Mouse (Mus musculus) embryonic stem cell, embryonic (primary cell): Measurements from ENCODE around the gene Kdf1.

Source experiments
- CTCF ChIA-PET, 4 experiments: fragments of 300-600 bp in 2 of 4; fragments of 350-600 bp in 2 of 4; sonication (Branson Sonifier 250); formaldehyde crosslinking; loops; one replicate each; lab custom pipeline; 2022; ENCODE audit warnings: inconsistent platforms in 2 of 4; lab: Charles Lee
- POLR2A ChIA-PET, 4 experiments: fragments of 300-600 bp in 2 of 4; fragments of 350-600 bp in 2 of 4; sonication (Branson Sonifier 250); formaldehyde crosslinking; loops; one replicate each; lab custom pipeline; 2022; ENCODE audit warnings: antibody characterized with exemption in 4 of 4, inconsistent platforms in 1 of 4; lab: Charles Lee

Gene Kdf1

GRCm38 (mm10) chr4:133489489-133490245 is 29.1 kb upstream of the Kdf1 start:
- ChIA-PET CTCF (interaction anchor here in 2 of 4 experiments (0.6 kb wide), 2 partner anchors 9 to 479 kb away, joined by 3 read pairs; no protein-coding TSS in a partner anchor), POLR2A (interaction anchor here in 3 of 4 experiments (0.7 to 3.2 kb wide), 3 partner anchors 10 to 169 kb away, joined by 3 to 12 read pairs (median 6); partner anchors contain the start of gene Tent5b (in 2 of the 3))

GRCm38 (mm10) chr4:133491800-133492199 is 27.0 kb upstream of the Kdf1 start:
- ChIA-PET POLR2A (interaction anchor here in 2 of 4 experiments (0.5 to 3.2 kb wide), 6 partner anchors 11 to 138 kb away, joined by 3 to 12 read pairs (median 4); partner anchors contain the start of genes Tent5b (in 2 of the 2) and Wdtc1 (in 1 of the 2)), CTCF (interaction anchor here in 2 of 4 experiments (0.7 to 1.7 kb wide), 3 partner anchors 11 to 43 kb away, joined by 4 to 6 read pairs (median 4); partner anchors contain the start of gene Tent5b (in 2 of the 2))

- POLR2A ChIA-PET: interaction anchor here (0.5 to 4.6 kb wide), 20 partner anchors 9 to 334 kb away, joined by 3 to 49 read pairs (median 4); partner anchors contain the start of genes Tent5b (in 3 of the 4), Gpatch3 (in 1 of the 4), Nudc (in 1 of the 4) and Slc9a1 (in 1 of the 4)
- CTCF ChIA-PET: interaction anchor here (0.6 to 2.6 kb wide), 30 partner anchors 8 to 1502 kb away, joined by 3 to 30 read pairs (median 4); partner anchors contain the start of gene Tent5b (in 3 of the 4)
Observed at GRCm38 (mm10) chr4:133493895-133494294, 24.9 kb upstream of the Kdf1 start.

DNA sequence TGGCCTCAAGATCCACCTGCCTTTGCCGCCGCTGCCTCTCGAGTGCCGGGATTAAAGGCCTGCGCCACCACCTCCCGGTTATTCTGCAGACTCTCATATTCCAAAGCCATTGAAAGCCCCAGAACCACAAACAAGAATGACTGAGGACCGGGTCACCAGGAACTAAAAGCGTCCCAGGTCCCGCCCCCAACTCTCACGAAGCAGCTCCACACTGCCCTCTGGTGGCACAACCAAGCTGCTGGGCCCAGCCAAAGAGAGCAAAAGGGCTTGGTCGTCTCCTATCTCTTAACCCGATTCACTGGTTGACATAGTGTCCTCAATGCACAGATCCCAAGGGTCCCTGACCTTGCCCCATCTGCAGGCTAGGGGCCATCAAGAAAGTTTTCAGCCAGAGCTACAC is 24.3 kb upstream of the Kdf1 start:
- CTCF ChIA-PET: interaction anchor here (0.5 to 2.6 kb wide), 32 partner anchors 9 to 468 kb away, joined by 3 to 30 read pairs (median 4); partner anchors contain the start of gene Tent5b (in 3 of the 4)
- POLR2A ChIA-PET: interaction anchor here (0.5 to 4.6 kb wide), 26 partner anchors 9 to 406 kb away, joined by 3 to 49 read pairs (median 3); partner anchors contain the start of genes Tent5b (in 3 of the 4), Gpatch3 (in 1 of the 4), Nudc (in 1 of the 4) and Slc9a1 (in 1 of the 4)

GRCm38 (mm10) chr4:133494867-133495266 is 23.9 kb upstream of the Kdf1 start:
- ChIA-PET POLR2A (interaction anchor here (0.5 to 4.6 kb wide), 31 partner anchors 8 to 483 kb away, joined by 3 to 49 read pairs (median 3); partner anchors contain the start of genes Tent5b (in 3 of the 4), Gpatch3 (in 1 of the 4), Nudc (in 1 of the 4) and Slc9a1 (in 1 of the 4)), CTCF (interaction anchor here (0.5 to 2.6 kb wide), 32 partner anchors 9 to 611 kb away, joined by 3 to 30 read pairs (median 4); partner anchors contain the start of genes Tent5b (in 3 of the 4) and Stx12 (in 1 of the 4))

DNA sequence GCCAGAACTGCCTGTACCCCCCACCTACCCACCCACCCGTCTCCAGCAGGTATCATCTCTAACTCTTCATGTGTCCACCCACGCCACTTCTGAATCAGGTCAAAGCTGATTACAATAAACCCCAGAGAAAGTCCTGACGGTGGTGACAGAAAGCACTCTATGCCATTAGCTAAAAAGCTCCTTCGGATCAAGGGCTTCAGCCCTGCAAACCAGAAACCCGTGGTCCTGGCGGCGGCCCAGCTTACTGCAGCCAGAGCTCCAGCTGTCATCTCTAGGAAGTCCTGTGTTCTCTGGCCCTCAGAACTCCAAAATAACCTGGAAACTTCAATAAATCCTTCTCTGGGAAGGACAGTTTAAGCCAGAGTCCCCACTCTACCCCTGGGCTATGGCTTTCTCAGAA is 23.1 kb upstream of the Kdf1 start:
- ChIA-PET CTCF (interaction anchor here (0.6 to 3.2 kb wide), 14 partner anchors 11 to 612 kb away, joined by 3 to 30 read pairs (median 4); partner anchors contain the start of genes Tent5b (in 2 of the 4) and Stx12 (in 1 of the 4)), POLR2A (interaction anchor here (0.6 to 4.6 kb wide), 12 partner anchors 11 to 406 kb away, joined by 3 to 49 read pairs (median 3); partner anchors contain the start of gene Tent5b (in 3 of the 4))

DNA sequence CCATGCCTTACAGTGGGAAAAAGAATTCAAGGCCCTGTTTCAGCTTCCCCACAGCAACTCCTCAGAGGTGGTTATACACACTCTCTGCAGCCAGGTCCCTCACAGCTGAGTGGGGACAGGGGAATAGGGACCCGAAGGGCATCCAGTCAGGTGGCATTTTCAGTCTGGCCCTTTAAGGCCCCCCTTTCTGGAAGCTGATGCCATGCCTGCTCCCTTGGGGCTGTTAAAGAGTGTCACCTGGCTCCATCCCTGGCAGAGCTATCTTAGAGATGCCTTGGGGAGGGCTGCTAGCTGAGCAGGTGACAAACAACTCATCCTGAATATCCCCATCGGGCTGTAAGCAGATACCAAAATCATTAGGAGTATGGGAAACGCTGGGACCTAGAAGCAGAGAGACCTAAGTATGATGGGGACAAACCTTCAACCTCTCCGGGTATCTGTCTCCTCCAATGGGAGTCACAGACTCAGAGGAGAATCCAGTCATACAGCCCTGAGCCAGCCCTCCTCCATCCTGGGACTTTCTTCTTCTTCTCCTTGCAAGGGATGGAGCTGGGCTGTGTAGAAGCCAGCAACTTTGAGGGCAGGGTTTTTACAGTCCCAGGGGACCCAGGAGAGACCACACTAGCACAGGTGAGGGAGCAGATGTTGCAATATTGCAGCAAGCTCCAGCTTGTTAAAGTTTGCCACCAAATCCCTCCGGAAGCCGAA is 21.9 kb upstream of the Kdf1 start:
- ChIA-PET POLR2A (interaction anchor here in 3 of 4 experiments (0.8 to 4.6 kb wide), 31 partner anchors 9 to 256 kb away, joined by 3 to 49 read pairs (median 4); partner anchors contain the start of genes Tent5b (in 3 of the 3), Nudc (in 2 of the 3), Gpatch3 (in 1 of the 3) and Kdf1 (in 1 of the 3)), CTCF (interaction anchor here (0.6 to 3.2 kb wide), 12 partner anchors 12 to 540 kb away, joined by 3 to 22 read pairs (median 3); partner anchors contain the start of gene Tent5b (in 3 of the 4))

GRCm38 (mm10) chr4:133497461-133498159 is 21.2 kb upstream of the Kdf1 start:
- POLR2A ChIA-PET: interaction anchor here (0.6 to 4.6 kb wide), 40 partner anchors 9 to 1189 kb away, joined by 3 to 49 read pairs (median 4); partner anchors contain the start of genes Tent5b (in 4 of the 4), Nudc (in 2 of the 4), Wdtc1 (in 2 of the 4) and Gpatch3 (in 1 of the 4)
- CTCF ChIA-PET: interaction anchor here (0.5 to 3.2 kb wide), 20 partner anchors 11 to 764 kb away, joined by 3 to 22 read pairs (median 3); partner anchors contain the start of genes Tent5b (in 3 of the 4) and Zdhhc18 (in 1 of the 4)

- ChIA-PET POLR2A (interaction anchor here (0.6 to 4.6 kb wide), 35 partner anchors 10 to 1190 kb away, joined by 3 to 49 read pairs (median 5); partner anchors contain the start of genes Tent5b (in 4 of the 4), Nudc (in 2 of the 4), Wdtc1 (in 2 of the 4) and Gpatch3 (in 1 of the 4)), CTCF (interaction anchor here (0.6 to 3.2 kb wide), 16 partner anchors 11 to 765 kb away, joined by 3 to 22 read pairs (median 3); partner anchors contain the start of genes Tent5b (in 3 of the 4) and Zdhhc18 (in 1 of the 4))
Observed at GRCm38 (mm10) chr4:133498160-133498724, 20.5 kb upstream of the Kdf1 start, which contains the start of gene Trnp1. Trnp1 (minus strand) TSS chr4:133498550.

GRCm38 (mm10) chr4:133501514-133501913 is 17.2 kb upstream of the Kdf1 start:
- ChIA-PET CTCF (interaction anchor here in 3 of 4 experiments (0.5 to 1.4 kb wide), 7 partner anchors 17 to 394 kb away, joined by 3 to 5 read pairs (median 3); no protein-coding TSS in a partner anchor), POLR2A (interaction anchor here (0.6 to 2.5 kb wide), 12 partner anchors 9 to 339 kb away, joined by 3 to 10 read pairs (median 4); partner anchors contain the start of genes Tent5b (in 2 of the 4), Gpatch3 (in 1 of the 4) and Kdf1 (in 1 of the 4))

- ChIA-PET CTCF (no interaction called here), POLR2A (no interaction called here)
Observed at GRCm38 (mm10) chr4:133504300-133504699, 14.5 kb upstream of the Kdf1 start.

DNA sequence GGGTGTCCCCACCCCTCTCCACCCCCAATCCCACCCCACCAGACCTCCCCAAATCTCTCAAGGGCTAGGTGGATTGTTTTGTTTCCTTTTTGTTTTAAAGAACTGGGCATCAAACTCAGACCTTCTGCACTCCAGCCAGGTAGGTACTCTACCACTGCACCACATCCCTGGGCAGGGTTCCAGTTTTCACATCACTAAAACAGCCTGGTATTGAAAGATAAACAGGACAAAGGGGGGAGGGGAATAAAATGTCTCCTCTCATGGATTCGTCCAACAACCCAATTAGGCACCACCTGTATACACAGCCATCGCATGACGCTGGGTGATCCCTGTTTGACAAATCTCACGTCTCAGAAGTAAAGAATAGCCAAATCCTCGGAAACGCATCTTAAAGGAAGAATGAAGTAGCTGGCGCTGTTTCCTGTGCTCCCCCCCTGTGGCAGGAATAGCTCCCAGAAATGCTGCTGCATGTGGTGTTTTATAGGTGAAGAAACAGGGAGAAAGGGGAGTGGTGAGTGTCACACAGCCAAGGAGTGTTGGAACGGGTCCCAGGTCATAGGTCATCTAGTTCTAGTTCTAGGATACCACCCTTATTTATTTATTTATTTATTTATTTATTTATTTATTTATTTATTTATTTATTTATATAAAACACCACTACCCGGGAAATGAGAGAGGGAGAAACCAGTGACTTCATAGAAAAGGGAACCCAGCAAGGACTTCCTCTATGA is 13.8 kb upstream of the Kdf1 start:
- ChIA-PET CTCF (interaction anchor here in 1 of 4 experiments (2.1 kb wide), 1 partner anchor 25 kb away, joined by 7 read pairs; the partner anchor contains the start of gene Tent5b), POLR2A (interaction anchor here in 1 of 4 experiments (1.8 kb wide), 1 partner anchor 41 kb away, joined by 5 read pairs; the partner anchor contains the start of gene Nudc)

DNA sequence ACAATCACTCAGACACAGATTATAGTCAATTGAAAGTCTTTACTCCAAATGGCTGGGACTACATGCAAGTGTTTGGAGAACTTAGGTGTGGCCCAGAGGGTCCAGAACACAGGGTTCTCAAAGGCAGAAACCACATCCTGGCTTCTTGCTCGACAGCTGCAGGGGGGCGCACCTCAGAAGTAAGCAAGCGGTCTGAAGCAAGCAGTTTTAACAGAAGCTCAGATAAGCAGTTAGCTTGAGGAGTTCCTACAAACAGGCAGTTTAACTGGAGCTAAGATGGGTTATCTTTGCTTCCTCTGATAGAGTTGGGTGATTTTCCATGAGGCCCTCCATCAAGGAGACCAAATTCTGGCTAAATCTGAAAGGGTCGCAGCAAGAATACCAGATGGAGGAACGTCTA is 12.2 kb upstream of the Kdf1 start:
- ChIA-PET POLR2A (interaction anchor here in 3 of 4 experiments (0.6 to 1.8 kb wide), 7 partner anchors 10 to 494 kb away, joined by 3 to 5 read pairs (median 3); partner anchors contain the start of genes Nudc (in 1 of the 3) and Wdtc1 (in 1 of the 3)), CTCF (interaction anchor here in 2 of 4 experiments (0.6 to 2.1 kb wide), 4 partner anchors 12 to 57 kb away, joined by 3 to 7 read pairs (median 4); partner anchors contain the start of genes Kdf1 (in 1 of the 2) and Tent5b (in 1 of the 2))

DNA sequence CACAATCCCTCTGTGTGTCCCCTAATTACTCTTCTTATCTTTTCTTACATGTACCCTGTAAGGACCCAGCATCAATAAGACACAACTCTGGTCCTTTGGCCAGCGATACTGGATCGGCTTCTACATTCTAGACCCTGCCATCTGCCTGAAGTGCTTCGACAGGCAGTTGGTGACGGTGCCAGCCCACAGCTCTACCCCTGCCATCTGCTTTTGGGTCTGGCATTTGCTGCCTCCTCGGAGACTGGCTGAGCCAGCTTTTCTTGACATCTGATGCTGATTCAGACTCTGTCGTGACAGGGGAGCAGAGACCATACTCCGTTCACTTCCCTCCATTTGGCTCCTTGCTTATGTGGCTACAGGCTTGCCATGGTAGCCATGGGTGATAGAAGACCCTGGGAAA is 9.8 kb upstream of the Kdf1 start:
- POLR2A ChIA-PET: interaction anchor here (0.6 to 1.8 kb wide), 14 partner anchors 10 to 525 kb away, joined by 3 to 10 read pairs (median 4); partner anchors contain the start of genes Tent5b (in 2 of the 4), Trnp1 (in 1 of the 4) and Wdtc1 (in 1 of the 4)

More for the DNA sequence above, 9.8 kb upstream of the Kdf1 start:
- CTCF ChIA-PET: interaction anchor here in 3 of 4 experiments (0.6 to 2.1 kb wide), 8 partner anchors 12 to 529 kb away, joined by 3 to 10 read pairs (median 4); partner anchors contain the start of gene Tent5b (in 1 of the 3)
